Mouse (Mus musculus) bone marrow macrophage, adult 2 months (primary cell): Measurements from ENCODE around the gene AC109138.7.

Source experiments
- CTCF ChIP-seq: IDR thresholded peaks from 2 replicates; pipeline ENCODE4 v1.5.1; 2012; ENCODE audit warnings: low read depth, mild to moderate bottlenecking, low read length, moderate library complexity
- POLR2A ChIP-seq: IDR thresholded peaks from 2 replicates; pipeline ENCODE4 v1.6.1; 2012; ENCODE audit warnings: mild to moderate bottlenecking, low read depth, low read length, borderline replicate concordance

DNA sequence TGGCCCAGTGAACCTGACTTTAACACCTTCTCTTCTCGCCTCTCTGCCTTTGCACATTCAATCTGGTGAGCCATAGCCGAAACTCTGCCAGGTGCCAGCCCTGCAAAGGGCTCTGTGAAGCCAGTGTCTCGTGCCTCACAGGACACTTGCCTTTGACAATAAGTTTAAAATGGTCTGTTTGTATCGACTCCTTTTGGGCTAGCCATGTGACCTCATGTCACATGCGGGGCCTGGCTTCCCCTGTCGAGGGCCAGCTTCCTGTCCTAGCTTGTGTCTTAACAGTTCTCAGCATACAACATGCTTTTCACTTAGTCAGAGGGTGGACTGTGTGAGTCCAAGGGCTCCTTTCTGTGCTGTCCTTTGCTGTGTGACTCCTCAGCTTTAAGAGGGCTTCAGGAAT lies 48.6 kb downstream of the AC109138.7 start:
- TF ChIP-seq CTCF (no peak), POLR2A (no peak)
